8 mouse cellular contexts compared by ENCODE assay signal in genomic region chr19:4191528-4192250, GRCm38 (mm10). TPM values are rescaled to one million over a fixed set of nuclear protein-coding genes. Genes with fewer than 3 reads are reported as not detected.
DNase-seq lines count a peak whose midpoint lies in the region; ATAC-seq and TF ChIP-seq lines count a peak whose summit lies in the region.

Gene Ppp1ca (plus strand): TSS chr19:4192065.

- peak within 1 kb of the TSS; percentile 82 for H3K4me2 ChIP-seq in hindbrain, postnatal 0 days (ENCODE audit: low read depth, low read length)

- peak within 1 kb of the TSS; percentile 98 for H3K27ac ChIP-seq in gastrocnemius, adult 2 months
- peak within 1 kb of the TSS; percentile 94 for H3K27ac ChIP-seq in hindbrain, postnatal 0 days
- peak within 1 kb of the TSS; percentile 98 for H3K27ac ChIP-seq in left cerebral cortex, adult 2 months

- DNase-seq in ZHBTc4 (ENCODE audit: low read depth, low spot score) = peak; percentile 97
- peak; percentile 99 for DNase-seq in gastrocnemius, adult 2 months
- DNase-seq in hindbrain, postnatal 0 days (ENCODE audit: low spot score) = peak; percentile 96
- peak; percentile 92 to 96 for DNase-seq in left cerebral cortex, adult 2 months (ENCODE audit: extremely low spot score in 1 of 2, low spot score in 2 of 2)
- DNase-seq in right cerebral cortex, postnatal 10 days (ENCODE audit: low spot score in 2 of 2) = peak; percentile 93 to 95
- DNase-seq in urinary bladder, postnatal 25 days (ENCODE audit: low spot score) = peak; percentile 99

- TF ChIP-seq CTCF in gastrocnemius, adult 2 months (IDR thresholded peaks at IDR 0.05) = peak; percentile 79
- TF ChIP-seq CTCF in hindbrain, postnatal 0 days (IDR thresholded peaks at IDR 0.05; ENCODE audit: low read depth) = peak; percentile 72
- peak; percentile 81 for TF ChIP-seq CTCF in left cerebral cortex, adult 2 months (IDR thresholded peaks at IDR 0.05)

- peak within 1 kb of the TSS; percentile 94 for H3K4me3 ChIP-seq in gastrocnemius, adult 2 months
- H3K4me3 ChIP-seq in hindbrain, postnatal 0 days (ENCODE audit: low read length) = peak within 1 kb of the TSS; percentile 93
- H3K4me3 ChIP-seq in left cerebral cortex, adult 2 months = peak within 1 kb of the TSS; percentile 97
- H3K4me3 ChIP-seq in megakaryocyte, embryonic 14.5 days (replicated peaks) = peak within 1 kb of the TSS; percentile 98

- H3K4me1 ChIP-seq in hindbrain, postnatal 0 days (ENCODE audit: insufficient read depth, low read length) = peaks cover 10% of the 10 kb centered on the region
- peaks cover 88% of the 10 kb centered on the region for H3K4me1 ChIP-seq in megakaryocyte, embryonic 14.5 days

- peak within 1 kb of the TSS; percentile 99 for H3K9ac ChIP-seq in hindbrain, postnatal 0 days (replicated peaks; ENCODE audit: low read length)

- no peaks in the 10 kb centered on the region for H3K9me3 ChIP-seq in hindbrain, postnatal 0 days (ENCODE audit: low read length)
- no peaks in the 10 kb centered on the region for H3K9me3 ChIP-seq in megakaryocyte, embryonic 14.5 days

- intact Hi-C loops in gastrocnemius, adult 2 months (cut with DNase I) = loop anchor here (1.0 to 5.0 kb wide), 2 partner anchors 21 to 64 kb away; partner anchors contain the start of gene Aip
- intact Hi-C loops in left cerebral cortex, adult 2 months (cut with DNase I) = loop anchor here (1.0 kb wide), 1 partner anchor 22 kb away; no protein-coding TSS in a partner anchor

- peaks cover 26% of the 10 kb centered on the region; the same call in 1 of the 2 replicates for H3K36me3 ChIP-seq in hindbrain, postnatal 0 days (ENCODE audit: insufficient read depth, low read length)
- peaks cover 68% of the 10 kb centered on the region for H3K36me3 ChIP-seq in megakaryocyte, embryonic 14.5 days (replicated peaks; ENCODE audit: low read length)

- no peaks in the 10 kb centered on the region for H3K27me3 ChIP-seq in hindbrain, postnatal 0 days (ENCODE audit: insufficient read depth, low read length)
- no peaks in the 10 kb centered on the region for H3K27me3 ChIP-seq in megakaryocyte, embryonic 14.5 days (replicated peaks)

- ATAC-seq in common myeloid progenitor, adult 5-6 weeks (replicated peaks; ENCODE audit: low read depth, poor library complexity, severe bottlenecking) = peak; percentile 81
- peak; percentile 95 for ATAC-seq in hindbrain, postnatal 0 days

- WGBS in hindbrain, postnatal 0 days = 6% methylated on average over 40 of the region's 47 CpGs

RNA-seq across cellular contexts. Expression of gene Ppp1ca, which starts in this region (rescaled TPM):
- 450 and 486 TPM in 2 replicates for total RNA-seq in common myeloid progenitor, adult 5-6 weeks (2017)
- total RNA-seq in gastrocnemius, adult 2 months (2021) = 100 to 1,000 TPM; 201 to 214 TPM
- 502 and 597 TPM in 2 replicates for total RNA-seq in hindbrain, postnatal 0 days (2014; rRNA removed)
- polyA plus RNA-seq in hindbrain, postnatal 0 days (2015; fragmentation: Nextera tagmentation; extraction: Ambion mirVana) = 564 and 571 TPM in 2 replicates
- total RNA-seq in left cerebral cortex, adult 2 months (2021) = 100 to 1,000 TPM; 293 to 306 TPM
- polyA plus RNA-seq in megakaryocyte, embryonic 14.5 days (2012; ENCODE audit: insufficient read depth, low replicate concordance) = 268 and 792 TPM in 2 replicates

Comparison
In these comparisons a context has a peak if more than half of its experiments do, and no peak if none do; other contexts are left out.
1. Peak in every context shown above with its lines: DNase-seq, ATAC-seq, H3K4me3 ChIP-seq and H3K27ac ChIP-seq.